8 mouse cellular contexts compared by ENCODE assay signal in the genomic region with DNA sequence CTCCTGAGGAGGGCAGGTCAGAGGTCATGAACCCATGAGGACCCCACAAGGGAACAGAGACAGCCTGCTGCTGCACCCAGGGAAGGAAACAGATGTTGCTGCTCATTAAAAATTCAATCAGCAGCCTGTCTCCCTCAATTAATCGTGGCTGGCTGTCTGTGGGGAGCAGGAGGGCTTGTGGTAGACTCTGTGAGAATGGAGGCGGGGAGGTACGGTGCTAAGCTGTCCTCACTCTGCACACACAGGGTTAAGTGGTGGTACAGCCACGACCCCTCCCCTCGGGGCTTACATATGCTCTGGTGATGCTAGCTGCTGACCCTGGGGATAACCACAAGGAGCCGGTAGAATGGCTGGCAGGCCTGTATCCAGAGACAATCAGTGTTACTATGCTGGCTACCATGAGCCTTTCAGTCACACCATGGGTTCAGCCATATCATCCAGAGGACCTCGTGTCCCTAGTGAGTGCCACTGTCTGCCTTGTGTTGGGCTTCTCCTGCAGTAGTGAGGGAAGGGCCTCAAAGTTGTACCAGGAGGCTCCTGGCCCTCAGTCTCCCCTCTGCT. TPM values are rescaled to one million over a fixed set of nuclear protein-coding genes. Genes with fewer than 3 reads are reported as not detected.
DNase-seq lines count a peak whose midpoint lies in the region; ATAC-seq and TF ChIP-seq lines count a peak whose summit lies in the region.
"Had no signal": no experiment of that assay in that cellular context is flagged by ENCODE, and none has a peak within 500 bp of the region (broad histone marks: within the 10 kb centered on the region; RNA-seq: fewer than 3 reads in every experiment).

No protein-coding gene starts in this region.

- H3K27ac ChIP-seq in layer of hippocampus, adult 2 months: peak overlapping the region; percentile 97
- peak overlapping the region; percentile 21; the same call in 1 of the 2 replicates for H3K27ac ChIP-seq in embryonic facial prominence, embryonic 14.5 days (replicated peaks; ENCODE audit: low read depth, low read length)
- H3K27ac ChIP-seq in hindbrain, postnatal 0 days: peak overlapping the region; percentile 23; the same call in 1 of the 2 replicates

- H3K36me3 ChIP-seq in embryonic facial prominence, embryonic 14.5 days (ENCODE audit: control insufficient read depth, insufficient read depth, low read length): peaks cover 37% of the 10 kb centered on the region
- peaks cover 27% of the 10 kb centered on the region; the same call in 1 of the 2 replicates for H3K36me3 ChIP-seq in hindbrain, postnatal 0 days (ENCODE audit: insufficient read depth, low read length)

- DNase-seq in layer of hippocampus, adult 2 months (ENCODE audit: low spot score in 2 of 2): no peak
- no peak for DNase-seq in layer of hippocampus, adult 18-20 months (ENCODE audit: low spot score in 2 of 2)
- peak; percentile 71 for DNase-seq in embryonic facial prominence, embryonic 14.5 days (ENCODE audit: low spot score)
- DNase-seq in hindbrain, postnatal 0 days (ENCODE audit: low spot score): peak; percentile 38
- peak; percentile 81 for DNase-seq in retina, embryonic 14.5 days (ENCODE audit: low spot score)
- no peak for DNase-seq in left cerebral cortex, postnatal 14 days (ENCODE audit: low spot score in 2 of 2)
- no peak for DNase-seq in urinary bladder, postnatal 10 days (ENCODE audit: low spot score)
- DNase-seq: layer of hippocampus, postnatal 36 days had no signal

- no peaks in the 10 kb centered on the region for H3K9me3 ChIP-seq in embryonic facial prominence, embryonic 14.5 days (ENCODE audit: control insufficient read depth, low read length)
- no peaks in the 10 kb centered on the region for H3K9me3 ChIP-seq in hindbrain, postnatal 0 days (ENCODE audit: low read length)

- H3K4me2 ChIP-seq in embryonic facial prominence, embryonic 14.5 days (ENCODE audit: low read depth, low read length): no peak overlapping the region
- no peak overlapping the region for H3K4me2 ChIP-seq in hindbrain, postnatal 0 days (ENCODE audit: low read depth, low read length)

- no peaks in the 10 kb centered on the region for H3K27me3 ChIP-seq in embryonic facial prominence, embryonic 14.5 days (replicated peaks; ENCODE audit: control insufficient read depth, insufficient read depth, low read length)
- no peaks in the 10 kb centered on the region for H3K27me3 ChIP-seq in hindbrain, postnatal 0 days (ENCODE audit: insufficient read depth, low read length)

- WGBS in embryonic facial prominence, embryonic 14.5 days: 28% methylated on average over 5 of the region's 7 CpGs
- 21% methylated on average over 7 of the region's 7 CpGs for WGBS in hindbrain, postnatal 0 days

- 0 out of 2 replicates have a peak, but pooled peaks have one; percentile 20 for ATAC-seq in embryonic facial prominence, embryonic 14.5 days (ENCODE audit: low read depth)
- no peak for ATAC-seq in hindbrain, postnatal 0 days

- intact Hi-C loops in left cerebral cortex, postnatal 14 days (cut with DNase I): no loop called here

- H3K4me3 ChIP-seq in layer of hippocampus, adult 2 months: no peak overlapping the region
- no peak overlapping the region for H3K4me3 ChIP-seq in embryonic facial prominence, embryonic 14.5 days (ENCODE audit: low read depth, low read length)
- no peak overlapping the region for H3K4me3 ChIP-seq in hindbrain, postnatal 0 days (ENCODE audit: low read length)

- peaks cover 40% of the 10 kb centered on the region for H3K4me1 ChIP-seq in embryonic facial prominence, embryonic 14.5 days (ENCODE audit: control insufficient read depth, insufficient read depth, low read length)
- peaks cover 40% of the 10 kb centered on the region for H3K4me1 ChIP-seq in hindbrain, postnatal 0 days (ENCODE audit: insufficient read depth, low read length)

- TF ChIP-seq CTCF in layer of hippocampus, adult 2 months (conservative IDR thresholded peaks at IDR 0.05): no peak
- TF ChIP-seq CTCF in hindbrain, postnatal 0 days (IDR thresholded peaks at IDR 0.05; ENCODE audit: low read depth): no peak

- no peak overlapping the region for H3K9ac ChIP-seq in embryonic facial prominence, embryonic 14.5 days (ENCODE audit: low read depth, low read length)
- H3K9ac ChIP-seq in hindbrain, postnatal 0 days (replicated peaks; ENCODE audit: low read length): no peak overlapping the region

RNA-seq across cellular contexts. Expression of a gene that starts 23.9 kb away (rescaled TPM):
- total RNA-seq in layer of hippocampus, adult 2 months (2021): 1 to 10 TPM; 5.2 to 6.2 TPM
- total RNA-seq in layer of hippocampus, adult 18-20 months (2021): 1 to 10 TPM; 3.5 to 4.2 TPM
- 82.7 and 94.0 TPM in 2 replicates for polyA plus RNA-seq in embryonic facial prominence, embryonic 14.5 days (2014; fragmentation: Nextera tagmentation; extraction: Ambion mirVana)
- 2.8 and 12.3 TPM in 2 replicates for total RNA-seq in hindbrain, postnatal 0 days (2014; rRNA removed)
- polyA plus RNA-seq in hindbrain, postnatal 0 days (2015; fragmentation: Nextera tagmentation; extraction: Ambion mirVana): 17.2 and 20.6 TPM in 2 replicates
- 1 to 10 TPM; 1.2 to 1.4 TPM for total RNA-seq in left cerebral cortex, postnatal 14 days (2021)

Comparison
In these comparisons a context has a peak if more than half of its experiments do, and no peak if none do; other contexts are left out.
1. DNase-seq: peak in embryonic facial prominence, embryonic 14.5 days (single experiment), hindbrain, postnatal 0 days (single experiment) and retina, embryonic 14.5 days (single experiment); none in layer of hippocampus, adult 2 months (0 of 2), layer of hippocampus, adult 18-20 months (0 of 2), left cerebral cortex, postnatal 14 days (0 of 2) and urinary bladder, postnatal 10 days (single experiment).
2. H3K27ac ChIP-seq: peak in every context shown above with its lines; median percentile 97 in layer of hippocampus, adult 2 months; 23 in hindbrain, postnatal 0 days; 21 in embryonic facial prominence, embryonic 14.5 days.